Mouse (Mus musculus): ENCODE measurements around the gene Prdm11. TPM values are rescaled to one million over a fixed set of nuclear protein-coding genes. Genes with fewer than 3 reads are reported as not detected.
A peak's percentile ranks its signal among the peaks of the same experiment; 100 is the strongest.

The Prdm11 gene
- total RNA-seq, 2 experiments from 2014 or later: 29.2 to 30.8 TPM

GRCm38 (mm10) chr2:93047491-93048050, 1.6 kb upstream of the Prdm11 start:
- DNase-seq: peak; percentile 29
- intact Hi-C loops (cut with DNase I): no loop called here

DNA sequence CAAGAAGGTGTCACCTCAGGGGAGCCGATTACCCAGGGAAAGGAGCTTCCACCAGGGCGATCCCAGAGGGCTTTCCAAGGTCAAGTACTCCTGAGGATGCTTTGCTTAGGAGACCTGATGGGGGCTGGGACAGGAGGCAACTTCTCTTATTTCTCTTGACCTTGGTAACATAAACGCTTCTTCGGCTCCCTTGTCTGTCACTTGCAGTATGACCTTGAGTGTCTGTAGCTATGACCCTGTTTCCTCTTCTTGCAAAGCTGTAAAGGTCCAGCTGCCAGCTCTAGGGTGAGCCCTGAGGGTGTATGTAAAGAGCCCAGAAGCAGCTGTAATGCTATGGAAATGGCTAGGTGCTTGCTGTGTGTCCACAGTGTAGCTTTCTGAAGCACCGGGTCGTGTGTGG, 1.1 kb upstream of the Prdm11 start:
- intact Hi-C loops (cut with DNase I): no loop called here
- DNase-seq: no peak

DNA sequence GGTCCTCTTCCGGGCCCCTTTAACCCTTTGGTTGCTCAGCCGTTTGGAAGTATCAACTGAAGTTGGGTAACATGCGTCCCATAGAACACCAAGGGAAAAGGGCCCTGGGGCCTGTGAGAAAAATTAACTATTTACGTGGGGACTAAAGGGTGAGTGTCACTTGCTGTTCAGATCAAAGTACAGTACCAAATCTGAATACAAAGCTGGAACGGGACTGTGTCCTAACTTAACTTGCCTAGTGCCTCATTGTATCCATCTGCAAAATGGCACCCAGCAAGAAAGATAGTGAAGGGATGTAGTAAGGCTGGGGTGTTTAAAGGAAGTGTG, 505 bp upstream of the Prdm11 start:
- intact Hi-C loops (cut with DNase I): no loop called here
- DNase-seq: no peak

- DNase-seq: peak; percentile 98
- intact Hi-C loops (cut with DNase I): no loop called here
Observed at GRCm38 (mm10) chr2:93045129-93045817, 694 bp downstream of the Prdm11 start.

- intact Hi-C loops (cut with DNase I): no loop called here
- no peak for DNase-seq
Observed at GRCm38 (mm10) chr2:93043449-93044157, 2.4 kb downstream of the Prdm11 start.

DNA sequence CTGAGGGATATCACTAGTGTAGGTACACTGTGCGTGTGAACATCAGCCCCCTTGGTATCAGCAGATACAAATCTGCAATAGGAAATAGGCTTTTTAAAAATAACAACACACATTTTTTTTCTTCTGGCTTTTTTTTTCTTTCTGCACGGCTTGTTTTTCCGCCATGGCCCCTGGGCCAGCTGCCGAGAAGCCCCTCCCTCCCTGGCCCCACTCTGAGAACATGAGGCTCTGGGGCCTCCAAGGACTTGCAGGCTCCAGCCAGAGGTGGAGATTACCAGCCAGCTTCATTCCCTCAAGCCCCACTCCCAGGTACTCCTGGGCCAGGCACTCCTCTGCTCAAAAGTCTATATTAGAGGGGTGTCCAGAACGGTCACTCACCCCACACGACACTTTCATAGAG, 4.5 kb downstream of the Prdm11 start:
- DNase-seq: peak; percentile 31

DNA sequence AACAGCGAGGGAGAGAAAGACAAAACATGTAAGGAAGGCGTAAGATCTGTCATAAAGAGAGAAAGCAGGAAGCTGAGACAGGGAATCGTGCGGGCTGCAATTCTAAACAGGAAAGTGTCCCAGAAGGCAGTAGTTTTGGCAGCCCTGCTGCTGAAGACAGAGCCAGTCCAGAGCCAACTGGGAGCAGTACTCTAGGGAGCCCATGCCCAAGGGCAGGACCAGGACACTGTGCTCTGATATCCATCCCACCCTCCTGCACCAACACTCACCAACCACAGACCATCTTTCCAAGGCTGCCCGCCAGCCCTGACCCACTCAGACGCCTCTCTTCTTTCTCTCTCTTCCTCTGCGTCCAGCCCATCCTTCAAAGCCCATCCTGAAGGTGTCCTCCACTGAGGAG, 5.1 kb downstream of the Prdm11 start:
- intact Hi-C loops (cut with DNase I): no loop called here

More for the DNA sequence above, 4.5 kb downstream of the Prdm11 start:
- intact Hi-C loops (cut with DNase I): no loop called here

GRCm38 (mm10) chr2:93039706-93040105, 6.3 kb downstream of the Prdm11 start:
- intact Hi-C loops (cut with DNase I): no loop called here
- no peak for DNase-seq

More for the DNA sequence above, 5.1 kb downstream of the Prdm11 start:
- no peak for DNase-seq

- DNase-seq: peak; percentile 71
- intact Hi-C loops (cut with DNase I): no loop called here
Observed at GRCm38 (mm10) chr2:93039043-93039442, 6.9 kb downstream of the Prdm11 start.

DNA sequence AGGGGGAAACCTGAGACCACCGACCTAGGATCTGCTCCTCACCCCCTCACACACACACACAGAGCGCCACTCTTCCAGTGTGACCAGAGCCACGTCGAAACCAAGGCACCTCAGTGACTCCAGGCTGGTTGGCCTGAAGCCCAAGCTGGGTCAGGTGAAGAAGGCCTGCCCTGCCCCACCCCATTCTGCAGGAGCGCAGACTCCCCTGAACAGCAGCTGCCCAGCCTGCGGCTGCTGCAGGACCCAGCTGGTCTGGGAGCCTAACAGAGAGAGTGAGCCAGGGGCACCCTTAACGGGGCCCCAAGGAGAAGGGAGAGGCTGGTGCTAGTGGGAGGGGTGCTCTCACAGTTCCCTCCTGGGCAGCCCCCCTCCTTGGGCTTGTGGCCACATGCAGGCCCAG, 10.3 kb downstream of the Prdm11 start:
- DNase-seq: no peak
- intact Hi-C loops (cut with DNase I): no loop called here

GRCm38 (mm10) chr2:93032651-93033050, 13.3 kb downstream of the Prdm11 start:
- DNase-seq: peak; percentile 65
- intact Hi-C loops (cut with DNase I): no loop called here

- DNase-seq: peak; percentile 86
- intact Hi-C loops (cut with DNase I): no loop called here
Observed at GRCm38 (mm10) chr2:93032049-93032448, 13.9 kb downstream of the Prdm11 start.

GRCm38 (mm10) chr2:93031021-93031420, 14.9 kb downstream of the Prdm11 start:
- DNase-seq: peak; percentile 60
- intact Hi-C loops (cut with DNase I): no loop called here

- intact Hi-C loops (cut with DNase I): no loop called here
- DNase-seq: peak; percentile 88
Observed at GRCm38 (mm10) chr2:93030101-93030500, 15.9 kb downstream of the Prdm11 start.

- peak; percentile 75 for DNase-seq
- intact Hi-C loops (cut with DNase I): no loop called here
Observed at GRCm38 (mm10) chr2:93029267-93030060, 16.5 kb downstream of the Prdm11 start.

DNA sequence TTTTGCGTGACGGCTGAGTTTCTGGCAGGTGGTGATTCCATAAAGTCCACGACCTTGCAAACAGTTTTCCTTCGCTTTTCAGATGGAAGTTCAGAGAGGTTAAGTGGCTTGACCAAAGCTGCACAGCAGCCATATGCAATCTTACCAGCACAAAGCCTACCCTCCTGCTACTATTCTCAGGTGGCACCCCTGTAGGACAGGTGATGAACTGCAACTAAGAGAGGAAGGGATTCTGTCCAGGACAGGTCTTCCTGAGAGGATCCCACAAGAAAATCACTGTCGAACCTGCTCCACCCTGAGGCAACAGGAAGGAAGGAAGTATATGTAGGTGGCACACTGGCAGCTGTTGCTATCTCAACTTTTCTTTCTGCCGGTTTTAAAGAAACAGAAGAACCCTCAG, 17.1 kb downstream of the Prdm11 start:
- intact Hi-C loops (cut with DNase I): no loop called here

GRCm38 (mm10) chr2:93027713-93028112, 18.3 kb downstream of the Prdm11 start:
- DNase-seq: no peak
- intact Hi-C loops (cut with DNase I): no loop called here

More for the DNA sequence above, 17.1 kb downstream of the Prdm11 start:
- DNase-seq: no peak

- intact Hi-C loops (cut with DNase I): no loop called here
- no peak for DNase-seq
Observed at GRCm38 (mm10) chr2:93024431-93024830, 21.5 kb downstream of the Prdm11 start.

GRCm38 (mm10) chr2:93018854-93019253, 27.1 kb downstream of the Prdm11 start:
- peak; percentile 95 for DNase-seq

GRCm38 (mm10) chr2:93017151-93017550, 28.8 kb downstream of the Prdm11 start:
- intact Hi-C loops (cut with DNase I): no loop called here
- DNase-seq: no peak

More at GRCm38 (mm10) chr2:93018854-93019253, 27.1 kb downstream of the Prdm11 start:
- intact Hi-C loops (cut with DNase I): no loop called here

GRCm38 (mm10) chr2:93015041-93015440, 30.9 kb downstream of the Prdm11 start:
- intact Hi-C loops (cut with DNase I): no loop called here
- peak; percentile 36 for DNase-seq

Data from left cerebral cortex, postnatal 4 days (tissue).